In genomic region chr11:63391478-63391877, GRCm38 (mm10) we compare ENCODE assay signal across 13 mouse cellular contexts.
A peak's percentile ranks its signal among the peaks of the same experiment; 100 is the strongest.
DNase-seq lines count a peak whose midpoint lies in the region; ATAC-seq and TF ChIP-seq lines count a peak whose summit lies in the region.
"Had no signal": no experiment of that assay in that cellular context is flagged by ENCODE, and none has a peak within 500 bp of the region (broad histone marks: within the 10 kb centered on the region; RNA-seq: fewer than 3 reads in every experiment).

No protein-coding gene starts in this region.

- peak; percentile 64 for TF ChIP-seq CTCF in heart, postnatal 0 days (IDR thresholded peaks at IDR 0.05; ENCODE audit: low read depth)
- TF ChIP-seq CTCF in liver, embryonic 14.5 days (IDR thresholded peaks at IDR 0.05; ENCODE audit: low read depth) = peak; percentile 38
- TF ChIP-seq CTCF in cortical plate, adult 2 months (IDR thresholded peaks at IDR 0.05; ENCODE audit: extremely low read depth, insufficient read depth, low read length) = peak; percentile 54

- ATAC-seq in heart, postnatal 0 days (ENCODE audit: insufficient read depth, low read depth) = no peak
- ATAC-seq in liver, embryonic 14.5 days (ENCODE audit: insufficient read depth) = no peak
- ATAC-seq in liver, embryonic 11.5 days (replicated peaks; ENCODE audit: low FRiP score) = no peak

- no peak for TF ChIP-seq EP300 in heart, postnatal 0 days (IDR thresholded peaks at IDR 0.05; ENCODE audit: low read depth)
- TF ChIP-seq EP300 in liver, embryonic 14.5 days (IDR thresholded peaks at IDR 0.05; ENCODE audit: low read depth) = no peak

- no peak overlapping the region for H3K9ac ChIP-seq in heart, postnatal 0 days (replicated peaks; ENCODE audit: low read depth, low read length)
- H3K9ac ChIP-seq in liver, embryonic 14.5 days (replicated peaks) = no peak overlapping the region
- no peak overlapping the region for H3K9ac ChIP-seq in liver, embryonic 11.5 days (ENCODE audit: low read depth, low read length)
- H3K9ac ChIP-seq: hindbrain, embryonic 15.5 days; limb, embryonic 13.5 days; neural tube, embryonic 15.5 days had no signal

- H3K27ac ChIP-seq in heart, postnatal 0 days (ENCODE audit: low read depth) = no peak overlapping the region
- no peak overlapping the region for H3K27ac ChIP-seq in liver, embryonic 14.5 days
- H3K27ac ChIP-seq in liver, embryonic 11.5 days (ENCODE audit: low read depth, low read length) = no peak overlapping the region
- H3K27ac ChIP-seq in cortical plate, adult 2 months (ENCODE audit: insufficient read depth, low read length) = no peak overlapping the region
- H3K27ac ChIP-seq: hindbrain, embryonic 15.5 days; limb, embryonic 13.5 days; neural tube, embryonic 15.5 days had no signal

- no peak for TF ChIP-seq POLR2A in cortical plate, adult 2 months (IDR thresholded peaks at IDR 0.05; ENCODE audit: extremely low read depth, insufficient read depth, low read length)

- no peaks in the 10 kb centered on the region for H3K36me3 ChIP-seq in heart, postnatal 0 days (replicated peaks; ENCODE audit: control insufficient read depth, insufficient read depth, low read length)
- no peaks in the 10 kb centered on the region for H3K36me3 ChIP-seq in liver, embryonic 14.5 days (replicated peaks; ENCODE audit: control insufficient read depth, insufficient read depth, low read depth)
- H3K36me3 ChIP-seq in liver, embryonic 11.5 days (ENCODE audit: control insufficient read depth, insufficient read depth, low read length) = no peaks in the 10 kb centered on the region
- H3K36me3 ChIP-seq: hindbrain, embryonic 15.5 days; limb, embryonic 13.5 days; neural tube, embryonic 15.5 days had no signal

- WGBS in heart, postnatal 0 days = 41% methylated on average over 3 of the region's 3 CpGs
- WGBS in liver, embryonic 14.5 days (ENCODE audit: insufficient replicate concordance) = 38% methylated on average over 3 of the region's 3 CpGs
- WGBS in liver, embryonic 11.5 days = 41% methylated on average over 3 of the region's 3 CpGs

- peak; percentile 22 for DNase-seq in heart, postnatal 0 days (ENCODE audit: low spot score)
- DNase-seq in heart, postnatal 36 days = no peak
- no peak for DNase-seq in liver, embryonic 14.5 days (ENCODE audit: low read depth in 3 of 3, low spot score in 3 of 3)
- DNase-seq in liver, embryonic 11.5 days (ENCODE audit: low spot score) = no peak
- DNase-seq in ES-CJ7 (ENCODE audit: low read depth, low spot score) = peak; percentile 61
- no peak for DNase-seq in right cerebral cortex, adult 18-20 months
- no peak for DNase-seq in cerebellum, adult 18-20 months
- DNase-seq: cerebellum, postnatal 36 days; kidney, postnatal 4 days had no signal

- H3K9me3 ChIP-seq in heart, postnatal 0 days (replicated peaks; ENCODE audit: control insufficient read depth, low read length) = no peaks in the 10 kb centered on the region
- H3K9me3 ChIP-seq in liver, embryonic 14.5 days (ENCODE audit: control insufficient read depth, low read length) = no peaks in the 10 kb centered on the region
- H3K9me3 ChIP-seq in liver, embryonic 11.5 days (ENCODE audit: control insufficient read depth, low read length) = no peaks in the 10 kb centered on the region
- H3K9me3 ChIP-seq: hindbrain, embryonic 15.5 days; limb, embryonic 13.5 days; neural tube, embryonic 15.5 days had no signal

- H3K27me3 ChIP-seq in heart, postnatal 0 days (ENCODE audit: control insufficient read depth, insufficient read depth, low read length) = no peaks in the 10 kb centered on the region
- H3K27me3 ChIP-seq in liver, embryonic 14.5 days (ENCODE audit: control insufficient read depth, insufficient read depth, low read length) = no peaks in the 10 kb centered on the region
- H3K27me3 ChIP-seq in liver, embryonic 11.5 days (replicated peaks; ENCODE audit: control insufficient read depth, insufficient read depth, low read length) = no peaks in the 10 kb centered on the region
- H3K27me3 ChIP-seq: hindbrain, embryonic 15.5 days; neural tube, embryonic 15.5 days had no signal

- intact Hi-C loops in heart, postnatal 36 days (cut with DNase I) = loop anchor here (2.0 kb wide), 2 partner anchors 127 to 179 kb away; no protein-coding TSS in a partner anchor

- no peak overlapping the region for H3K4me3 ChIP-seq in heart, postnatal 0 days (ENCODE audit: low read depth, low read length)
- no peak overlapping the region for H3K4me3 ChIP-seq in liver, embryonic 14.5 days (ENCODE audit: insufficient read depth in 1 of 2, low read depth in 2 of 2, low read length in 2 of 2)
- H3K4me3 ChIP-seq in liver, embryonic 11.5 days (ENCODE audit: low read depth, low read length) = no peak overlapping the region
- no peak overlapping the region for H3K4me3 ChIP-seq in cortical plate, adult 2 months (ENCODE audit: insufficient read depth, low read length)
- H3K4me3 ChIP-seq: hindbrain, embryonic 15.5 days; limb, embryonic 13.5 days; neural tube, embryonic 15.5 days had no signal

- H3K4me1 ChIP-seq in heart, postnatal 0 days (ENCODE audit: control insufficient read depth, insufficient read depth) = no peaks in the 10 kb centered on the region
- H3K4me1 ChIP-seq in liver, embryonic 14.5 days (replicated peaks; ENCODE audit: control insufficient read depth in 2 of 2, insufficient read depth in 2 of 2, low read length in 1 of 2) = no peaks in the 10 kb centered on the region; a peak in 1 of 4 replicates
- H3K4me1 ChIP-seq in liver, embryonic 11.5 days (replicated peaks; ENCODE audit: control insufficient read depth, insufficient read depth, low read length) = no peaks in the 10 kb centered on the region
- H3K4me1 ChIP-seq in cortical plate, adult 2 months (ENCODE audit: control insufficient read depth, insufficient read depth, low read length) = no peaks in the 10 kb centered on the region
- H3K4me1 ChIP-seq: hindbrain, embryonic 15.5 days; limb, embryonic 13.5 days; neural tube, embryonic 15.5 days had no signal

- H3K4me2 ChIP-seq in heart, postnatal 0 days (ENCODE audit: low read depth, low read length) = no peak overlapping the region
- no peak overlapping the region for H3K4me2 ChIP-seq in liver, embryonic 14.5 days (ENCODE audit: low read depth)
- H3K4me2 ChIP-seq in liver, embryonic 11.5 days = no peak overlapping the region
- H3K4me2 ChIP-seq: hindbrain, embryonic 15.5 days; limb, embryonic 13.5 days; neural tube, embryonic 15.5 days had no signal

Comparison
In these comparisons a context has a peak if more than half of its experiments do, and no peak if none do; other contexts are left out.
1. DNase-seq: peak in heart, postnatal 0 days (single experiment) and ES-CJ7 (single experiment); none in heart, postnatal 36 days (0 of 2), liver, embryonic 14.5 days (0 of 3), liver, embryonic 11.5 days (single experiment), right cerebral cortex, adult 18-20 months (single experiment) and cerebellum, adult 18-20 months (0 of 2).
2. Peak in every context shown above with its lines, with median percentiles within 50 percentile points of each other: CTCF ChIP-seq.